Mouse (Mus musculus) bone marrow, adult 2 months (tissue): ENCODE results near the gene Macrod2.

Experiments
- CTCF ChIP-seq: fragments of 200-500 bp; IDR thresholded peaks from 2 replicates; pipeline ENCODE4 v1.5.1; 2011; ENCODE audit warnings: low read length, control low read depth; ENCODE audit not compliant: control insufficient read depth, insufficient read depth
- POLR2A ChIP-seq: fragments of 200-500 bp; IDR thresholded peaks from 2 replicates; pipeline ENCODE4 v1.6.1; 2011; ENCODE audit warnings: low read depth, mild to moderate bottlenecking, control low read depth, low read length, borderline replicate concordance; ENCODE audit not compliant: control insufficient read depth

DNA sequence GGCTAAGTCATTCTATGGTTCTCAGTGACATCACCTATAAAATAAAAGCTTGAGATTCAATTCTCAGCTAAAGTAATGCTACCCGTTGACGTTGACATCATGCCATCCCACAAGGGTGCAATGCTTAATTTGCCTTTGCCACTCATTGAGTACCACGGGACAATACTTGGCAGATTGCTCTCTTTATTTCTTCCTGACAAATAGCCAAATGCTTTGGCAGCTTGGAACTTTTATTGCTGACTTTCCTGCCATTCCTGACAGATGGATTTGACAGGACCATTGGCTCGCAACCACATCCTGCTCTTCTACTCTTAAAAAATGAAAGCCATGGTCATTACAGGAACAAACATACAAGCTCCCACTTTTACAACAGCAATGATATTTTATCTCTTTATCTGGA, 1199.7 kb downstream of the Macrod2 start:
- no peak for TF ChIP-seq POLR2A
- no peak for TF ChIP-seq CTCF
